Mouse (Mus musculus) CH12.LX (cell line): ENCODE data around the gene Abi2.

Experiments used
- CTCF ChIP-seq, 2 experiments: IDR thresholded peaks in 1 of 2; conservative IDR thresholded peaks in 1 of 2; 2 replicates each; pipeline ENCODE4 v1.5.1; 2011 to 2012; ENCODE audit warnings: low read depth in 2 of 2, low read length in 2 of 2, improper control_type of control experiment in 1 of 2, inconsistent platforms in 1 of 2, mild to moderate bottlenecking in 1 of 2, moderate library complexity in 1 of 2
- EP300 ChIP-seq: IDR thresholded peaks from 2 replicates; pipeline ENCODE4 v1.6.1; 2011; ENCODE audit warnings: low read length, improper control_type of control experiment
- ETS1 ChIP-seq: conservative IDR thresholded peaks from 2 replicates; pipeline ENCODE4 v1.6.1; 2012; ENCODE audit warnings: low read depth, mild to moderate bottlenecking, inconsistent platforms, low read length, improper control_type of control experiment, moderate library complexity
- MXI1 ChIP-seq: IDR thresholded peaks from 2 replicates; pipeline ENCODE4 v1.6.1; 2011; ENCODE audit warnings: mild to moderate bottlenecking, low read depth, low read length, improper control_type of control experiment
- NELFE ChIP-seq: IDR thresholded peaks from 2 replicates; pipeline ENCODE4 v1.6.1; 2011; ENCODE audit warnings: low read depth, low read length, improper control_type of control experiment
- RAD21 ChIP-seq: IDR thresholded peaks from 2 replicates; pipeline ENCODE4 v1.6.1; 2011; ENCODE audit warnings: low read depth, mild to moderate bottlenecking, low read length, improper control_type of control experiment, moderate library complexity
- ZNF384 ChIP-seq: IDR thresholded peaks from 2 replicates; pipeline ENCODE4 v1.6.1; 2012; ENCODE audit warnings: low read depth, low read length, improper control_type of control experiment, inconsistent platforms

- TF ChIP-seq CTCF (conservative IDR thresholded peaks at IDR 0.05 in 1 of 2, IDR thresholded peaks at IDR 0.05 in 1 of 2; ENCODE audit: low read depth in 2 of 2, low read length in 2 of 2) (no peak), ZNF384 (no peak), RAD21 (no peak), NELFE (no peak), MXI1 (no peak), ETS1 (no peak), EP300 (no peak)
These were observed 32.9 kb upstream of the Abi2 start for GRCm38 (mm10) chr1:60376556-60376955.
